Mouse (Mus musculus) heart, postnatal 14 days (tissue): ENCODE measurements around the gene Heph. TPM values are rescaled to one million over a fixed set of nuclear protein-coding genes. Genes with fewer than 3 reads are reported as not detected.
"Not testable (repeated sequence)": the region's sequence is repeated elsewhere in the genome, so short reads cannot be mapped to it uniquely, and the experiment has no call there.

ENCODE experiments used
- DNase-seq, 2 experiments: peaks; one replicate each; pipeline ENCODE4 v3.0.0; 2021 to 2022
- intact Hi-C: fragments of 180-260 bp; cut with DNase I; formaldehyde crosslinking; loops from one replicate; pipeline ENCODE4 v1.15.1; 2025
- long read RNA-seq, 2 experiments: library from polyadenylated mRNA; stranded (forward); transcript quantifications; one replicate each; pipeline ENCODE4 v2.0.0; 2021
- total RNA-seq, 2 experiments: library from RNA; stranded (reverse); gene quantifications; 2 replicates each; pipeline ENCODE4 v1.2.3; 2021

Heph gene
- 1 to 10 TPM; 6.6 TPM for total RNA-seq
- long read RNA-seq, experiment 1, full-length matches to known transcripts = 1 of 4 reads
- long read RNA-seq, experiment 1, partial matches to known transcripts = 1 of 4 reads
- long read RNA-seq, experiment 1, other reads (novel, unspliced or antisense) = 2 of 4 reads
- long read RNA-seq, experiment 2, full-length matches to known transcripts = 1 of 5 reads
- long read RNA-seq, experiment 2, partial matches to known transcripts = 0 of 5 reads
- long read RNA-seq, experiment 2, other reads (novel, unspliced or antisense) = 4 of 5 reads

DNA sequence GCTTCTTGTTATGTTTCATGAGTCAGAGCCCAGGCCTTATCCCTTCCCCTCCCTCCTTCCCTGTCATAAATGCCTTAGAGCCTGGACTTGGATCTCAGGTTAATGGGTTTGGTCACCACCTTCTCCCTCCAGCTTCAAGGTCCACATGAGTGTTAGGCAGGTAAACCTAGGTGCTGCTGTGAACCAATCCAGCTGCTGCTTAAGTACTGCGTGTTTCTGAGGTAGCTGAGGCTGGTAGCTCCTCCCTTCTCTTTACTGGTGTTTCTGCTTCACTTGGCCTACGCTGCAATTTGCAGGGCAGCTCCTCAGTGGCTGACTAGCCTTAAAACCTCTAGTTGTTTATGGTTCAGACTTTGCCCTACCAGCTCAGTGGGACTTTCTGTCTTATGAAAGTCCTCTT, at the start of gene Heph:
TSS of gene Heph (plus strand) at position 211 of the 400 bp plus-strand sequence.
- intact Hi-C loops = no loop called here
- DNase-seq = no peak

DNA sequence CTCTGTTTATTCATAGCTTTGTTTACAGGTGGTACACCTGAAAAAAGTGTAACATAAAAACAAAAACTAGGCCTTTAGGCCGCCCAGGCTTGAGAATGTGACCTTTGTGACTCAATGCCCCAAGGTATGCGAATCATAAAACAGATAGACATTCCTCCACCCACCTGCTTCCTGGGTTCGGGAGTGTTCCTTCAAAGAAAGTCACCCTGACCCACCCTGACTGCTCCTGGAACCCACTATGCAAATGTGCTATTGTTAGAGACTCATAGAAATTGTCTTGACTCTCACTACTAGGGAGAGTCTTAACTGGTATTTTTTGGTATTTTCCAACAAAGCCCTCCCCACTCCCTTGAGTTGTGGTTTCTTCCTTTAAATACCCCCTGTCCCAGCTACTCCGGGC, 39.8 kb upstream of the Heph start:
- intact Hi-C loops, DNase-seq: not testable (repeated sequence)

DNA sequence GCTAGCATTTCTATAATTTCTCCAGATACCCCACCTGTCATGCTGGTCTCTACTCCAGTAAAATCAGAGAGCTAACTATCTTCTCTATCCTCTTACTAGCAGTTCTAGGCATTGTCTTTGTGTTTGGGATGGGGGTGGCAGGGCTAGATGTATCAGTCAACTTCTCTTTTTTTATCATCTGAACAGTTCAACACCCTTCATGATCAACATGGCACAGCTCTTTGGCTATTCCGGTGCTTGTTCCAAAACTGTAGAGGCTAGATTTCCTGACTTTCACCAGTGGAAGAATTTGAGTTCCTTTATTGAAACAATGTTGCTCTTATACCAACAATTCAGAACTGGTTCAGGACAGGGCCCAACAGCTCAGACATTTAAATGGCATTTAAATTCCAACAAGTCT, 38.2 kb upstream of the Heph start:
- intact Hi-C loops = no loop called here
- no peak for DNase-seq

DNA sequence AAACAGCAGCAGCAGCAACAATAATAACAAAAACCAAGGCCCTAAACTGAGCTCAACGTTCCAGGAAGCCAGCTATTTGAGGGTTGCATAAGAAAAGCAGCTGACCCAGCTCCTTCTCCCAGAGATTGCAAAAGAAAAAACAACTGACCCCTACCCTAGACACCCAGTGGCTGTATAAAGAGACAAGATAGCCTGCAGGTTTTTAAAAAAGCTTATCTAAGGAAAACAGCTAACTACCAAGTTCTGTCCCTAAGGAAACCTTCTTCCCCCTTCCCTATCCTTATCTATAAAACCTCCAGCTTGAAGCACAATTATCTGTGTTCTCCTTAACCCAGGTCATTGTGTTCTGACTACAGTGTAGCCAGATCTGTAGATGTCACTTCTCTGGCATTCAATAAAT, 37.4 kb upstream of the Heph start:
- no peak for DNase-seq
- intact Hi-C loops = no loop called here

DNA sequence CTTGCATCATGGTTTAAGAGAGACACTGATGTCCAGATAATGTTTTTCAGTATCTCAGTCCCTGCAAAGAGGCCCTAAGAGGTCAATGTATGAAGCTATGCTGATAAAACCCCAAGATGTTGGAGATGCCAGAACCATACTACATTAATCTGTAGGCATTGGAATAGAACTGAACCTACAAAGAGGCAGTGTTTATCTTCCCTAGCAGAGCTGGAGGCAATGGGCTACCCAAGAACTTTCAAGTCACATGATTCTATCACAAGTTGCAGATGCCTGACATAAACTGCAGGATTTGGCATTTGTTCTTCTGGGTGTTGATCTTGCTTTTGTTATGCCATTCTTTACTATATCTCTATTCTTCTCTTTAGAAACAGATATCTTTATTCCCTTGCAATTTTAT, 35.8 kb upstream of the Heph start:
- intact Hi-C loops = no loop called here
- no peak for DNase-seq

DNA sequence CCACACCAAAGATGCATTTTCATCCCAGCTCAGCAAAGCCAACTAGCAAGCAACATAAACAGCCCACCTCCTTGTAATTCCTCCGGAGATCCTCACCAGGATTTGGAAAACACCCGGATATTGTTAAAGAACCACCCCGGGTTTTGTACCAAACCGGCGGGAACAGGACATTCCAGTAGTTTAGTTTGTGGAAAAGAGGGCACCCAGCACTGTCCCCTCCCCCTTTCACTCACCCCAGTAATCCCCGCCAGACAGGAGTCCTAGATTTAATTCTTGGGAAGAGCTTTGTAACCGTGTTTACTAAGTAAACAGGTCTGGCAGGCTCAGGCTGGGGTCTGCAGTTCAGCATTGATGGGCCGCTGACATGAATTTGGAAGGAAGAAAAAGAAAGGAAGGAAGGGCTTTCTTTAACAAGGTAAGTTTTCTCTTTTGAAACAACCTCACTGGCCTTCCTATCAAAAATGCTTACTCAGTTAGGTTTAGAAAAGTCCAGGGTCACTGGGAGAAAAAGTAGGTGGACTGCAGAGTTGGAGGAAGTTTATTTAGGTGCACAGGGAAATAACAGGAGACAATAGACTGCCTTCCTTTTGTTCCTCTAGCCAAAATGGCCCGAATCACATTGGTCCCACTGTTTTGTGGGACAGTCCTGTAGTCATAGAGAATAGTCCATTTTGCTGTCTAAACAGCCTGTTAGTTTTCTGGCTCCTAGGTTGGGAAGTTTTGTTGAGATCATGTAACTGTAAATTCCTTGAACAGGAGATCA, 1.2 kb downstream of the Heph start, which contains the start of gene Hsf3:
TSS of gene Hsf3 (minus strand) at position 94 of the 763 bp plus-strand sequence.
- intact Hi-C loops = no loop called here
- DNase-seq = peak; percentile 2 to 21

DNA sequence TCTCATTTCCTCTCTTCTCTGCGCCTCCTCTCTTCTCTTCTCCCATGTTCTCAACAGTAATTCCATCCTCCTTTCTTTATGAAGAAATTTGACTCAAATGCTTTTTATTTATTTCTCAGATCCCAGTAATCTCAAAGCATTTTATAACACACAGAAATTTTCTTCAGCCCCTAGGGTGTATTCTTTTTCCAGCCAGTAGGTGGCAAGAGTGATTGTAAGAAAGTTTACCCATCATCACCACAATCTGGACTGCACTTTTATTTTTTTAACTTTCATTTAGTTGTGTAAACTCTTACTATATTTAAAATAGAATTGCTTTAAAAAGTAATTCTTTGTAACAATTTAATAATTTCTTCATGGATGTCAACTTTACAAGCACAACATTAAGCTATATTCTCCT, 46.4 kb downstream of the Heph start:
- intact Hi-C loops = loop anchor here (5.0 kb wide), 1 partner anchor 376 kb away; no protein-coding TSS in a partner anchor
- DNase-seq = no peak

Other genes starting within 250 kb of the Heph start
- 1 to 10 TPM in 1 of 2 experiments, under 1 TPM in 1; 0.65 to 1.0 TPM for gene Vsig4, start 161.9 kb upstream of the Heph start, total RNA-seq
- gene Hsf3, start 935 bp downstream of the Heph start, total RNA-seq = not detected